Mouse (Mus musculus): Measurements from ENCODE around the gene Disc1. TPM values are rescaled to one million over a fixed set of nuclear protein-coding genes. Genes with fewer than 3 reads are reported as not detected.

The Disc1 gene
- polyA plus RNA-seq, 1 experiment, result not detected

GRCm38 (mm10) chr8:125098050-125098449 is 44.1 kb downstream of the Disc1 start:
- TF ChIP-seq TAL1 (IDR thresholded peaks at IDR 0.05; ENCODE audit: low read length), result no peak
- TF ChIP-seq GATA1 (IDR thresholded peaks at IDR 0.05; ENCODE audit: low read length), result no peak

GRCm38 (mm10) chr8:125102303-125102702 is 48.3 kb downstream of the Disc1 start:
- TF ChIP-seq GATA1 (IDR thresholded peaks at IDR 0.05; ENCODE audit: low read length), result no peak
- TF ChIP-seq TAL1 (IDR thresholded peaks at IDR 0.05; ENCODE audit: low read length), result no peak
- Histone ChIP-seq H3K36me3 (ENCODE audit: control insufficient read depth) (no peaks in the 10 kb centered on the region), H3K9me3 (ENCODE audit: control insufficient read depth, low read length) (no peaks in the 10 kb centered on the region), H3K27me3 (ENCODE audit: control insufficient read depth) (no peaks in the 10 kb centered on the region), H3K4me3 (replicated peaks) (no peak overlapping the region), H3K4me1 (ENCODE audit: control insufficient read depth) (no peaks in the 10 kb centered on the region)

More at GRCm38 (mm10) chr8:125098050-125098449, 44.1 kb downstream of the Disc1 start:
- Histone ChIP-seq H3K27me3 (ENCODE audit: control insufficient read depth) (no peaks in the 10 kb centered on the region), H3K36me3 (ENCODE audit: control insufficient read depth) (no peaks in the 10 kb centered on the region), H3K9me3 (ENCODE audit: control insufficient read depth, low read length) (no peaks in the 10 kb centered on the region), H3K4me3 (replicated peaks) (no peak overlapping the region), H3K4me1 (ENCODE audit: control insufficient read depth) (no peaks in the 10 kb centered on the region)

GRCm38 (mm10) chr8:125113171-125113570 is 59.2 kb downstream of the Disc1 start:
- TF ChIP-seq GATA1 (IDR thresholded peaks at IDR 0.05; ENCODE audit: low read length), result no peak
- TF ChIP-seq TAL1 (IDR thresholded peaks at IDR 0.05; ENCODE audit: low read length), result no peak
- no peaks in the 10 kb centered on the region for H3K27me3 ChIP-seq (ENCODE audit: control insufficient read depth)
- no peaks in the 10 kb centered on the region for H3K9me3 ChIP-seq (ENCODE audit: control insufficient read depth, low read length)
- no peaks in the 10 kb centered on the region for H3K36me3 ChIP-seq (ENCODE audit: control insufficient read depth)
- H3K4me1 ChIP-seq (ENCODE audit: control insufficient read depth), result no peaks in the 10 kb centered on the region
- no peak overlapping the region for H3K4me3 ChIP-seq (replicated peaks)

- no peaks in the 10 kb centered on the region for H3K27me3 ChIP-seq (ENCODE audit: control insufficient read depth)
- H3K9me3 ChIP-seq (ENCODE audit: control insufficient read depth, low read length), result no peaks in the 10 kb centered on the region
- no peaks in the 10 kb centered on the region for H3K4me1 ChIP-seq (ENCODE audit: control insufficient read depth)
- TF ChIP-seq TAL1 (IDR thresholded peaks at IDR 0.05; ENCODE audit: low read length), result no peak
- TF ChIP-seq GATA1 (IDR thresholded peaks at IDR 0.05; ENCODE audit: low read length), result no peak
- no peaks in the 10 kb centered on the region for H3K36me3 ChIP-seq (ENCODE audit: control insufficient read depth)
- H3K4me3 ChIP-seq (replicated peaks), result no peak overlapping the region
Measured at GRCm38 (mm10) chr8:125113831-125114230, 59.8 kb downstream of the Disc1 start.

- TF ChIP-seq GATA1 (IDR thresholded peaks at IDR 0.05; ENCODE audit: low read length), result no peak
- no peak for TF ChIP-seq TAL1 (IDR thresholded peaks at IDR 0.05; ENCODE audit: low read length)
- Histone ChIP-seq H3K9me3 (ENCODE audit: control insufficient read depth, low read length) (no peaks in the 10 kb centered on the region), H3K4me3 (replicated peaks) (no peak overlapping the region), H3K36me3 (ENCODE audit: control insufficient read depth) (no peaks in the 10 kb centered on the region), H3K27me3 (ENCODE audit: control insufficient read depth) (no peaks in the 10 kb centered on the region), H3K4me1 (ENCODE audit: control insufficient read depth) (no peaks in the 10 kb centered on the region)
Measured at GRCm38 (mm10) chr8:125115321-125115720, 61.3 kb downstream of the Disc1 start.

GRCm38 (mm10) chr8:125116616-125117015 is 62.6 kb downstream of the Disc1 start:
- no peaks in the 10 kb centered on the region for H3K9me3 ChIP-seq (ENCODE audit: control insufficient read depth, low read length)
- TF ChIP-seq GATA1 (IDR thresholded peaks at IDR 0.05; ENCODE audit: low read length) (no peak), TAL1 (IDR thresholded peaks at IDR 0.05; ENCODE audit: low read length) (no peak)

GRCm38 (mm10) chr8:125126482-125126881 is 72.5 kb downstream of the Disc1 start:
- no peaks in the 10 kb centered on the region for H3K4me1 ChIP-seq (ENCODE audit: control insufficient read depth)
- H3K36me3 ChIP-seq (ENCODE audit: control insufficient read depth), result no peaks in the 10 kb centered on the region
- no peaks in the 10 kb centered on the region for H3K9me3 ChIP-seq (ENCODE audit: control insufficient read depth, low read length)
- H3K27me3 ChIP-seq (ENCODE audit: control insufficient read depth), result no peaks in the 10 kb centered on the region
- H3K4me3 ChIP-seq (replicated peaks), result no peak overlapping the region
- no peak for TF ChIP-seq TAL1 (IDR thresholded peaks at IDR 0.05; ENCODE audit: low read length)
- TF ChIP-seq GATA1 (IDR thresholded peaks at IDR 0.05; ENCODE audit: low read length), result no peak

More at GRCm38 (mm10) chr8:125116616-125117015, 62.6 kb downstream of the Disc1 start:
- no peaks in the 10 kb centered on the region for H3K4me1 ChIP-seq (ENCODE audit: control insufficient read depth)
- H3K36me3 ChIP-seq (ENCODE audit: control insufficient read depth), result no peaks in the 10 kb centered on the region
- H3K4me3 ChIP-seq (replicated peaks), result no peak overlapping the region
- no peaks in the 10 kb centered on the region for H3K27me3 ChIP-seq (ENCODE audit: control insufficient read depth)

GRCm38 (mm10) chr8:125127621-125128020 is 73.6 kb downstream of the Disc1 start:
- no peaks in the 10 kb centered on the region for H3K27me3 ChIP-seq (ENCODE audit: control insufficient read depth)
- no peaks in the 10 kb centered on the region for H3K9me3 ChIP-seq (ENCODE audit: control insufficient read depth, low read length)
- TF ChIP-seq TAL1 (IDR thresholded peaks at IDR 0.05; ENCODE audit: low read length) (no peak), GATA1 (IDR thresholded peaks at IDR 0.05; ENCODE audit: low read length) (no peak)
- no peaks in the 10 kb centered on the region for H3K36me3 ChIP-seq (ENCODE audit: control insufficient read depth)
- no peak overlapping the region for H3K4me3 ChIP-seq (replicated peaks)
- no peaks in the 10 kb centered on the region for H3K4me1 ChIP-seq (ENCODE audit: control insufficient read depth)

- Histone ChIP-seq H3K4me1 (ENCODE audit: control insufficient read depth) (peaks cover under 1% of the 10 kb centered on the region; the same call in 1 of the 2 replicates), H3K4me3 (replicated peaks) (no peak overlapping the region), H3K36me3 (ENCODE audit: control insufficient read depth) (no peaks in the 10 kb centered on the region), H3K9me3 (ENCODE audit: control insufficient read depth, low read length) (no peaks in the 10 kb centered on the region), H3K27me3 (ENCODE audit: control insufficient read depth) (no peaks in the 10 kb centered on the region)
- TF ChIP-seq GATA1 (IDR thresholded peaks at IDR 0.05; ENCODE audit: low read length) (no peak), TAL1 (IDR thresholded peaks at IDR 0.05; ENCODE audit: low read length) (no peak)
Measured at GRCm38 (mm10) chr8:125128305-125128704, 74.3 kb downstream of the Disc1 start.

- peaks cover 2% of the 10 kb centered on the region; the same call in 1 of the 2 replicates for H3K27me3 ChIP-seq (ENCODE audit: control insufficient read depth)
- TF ChIP-seq TAL1 (IDR thresholded peaks at IDR 0.05; ENCODE audit: low read length) (no peak), GATA1 (IDR thresholded peaks at IDR 0.05; ENCODE audit: low read length) (no peak)
- no peak overlapping the region for H3K4me3 ChIP-seq (replicated peaks)
- peaks cover 10% of the 10 kb centered on the region for H3K4me1 ChIP-seq (ENCODE audit: control insufficient read depth)
- no peaks in the 10 kb centered on the region for H3K9me3 ChIP-seq (ENCODE audit: control insufficient read depth, low read length)
- H3K36me3 ChIP-seq (ENCODE audit: control insufficient read depth), result no peaks in the 10 kb centered on the region
Measured at GRCm38 (mm10) chr8:125130835-125131234, 76.8 kb downstream of the Disc1 start.

All from erythroblast, embryonic 14.5 days (primary cell).